Mouse (Mus musculus) natural killer cell, adult 2 months (primary cell): ENCODE data around the gene Fgd5.
"Not testable (repeated sequence)": the region's sequence is repeated elsewhere in the genome, so short reads cannot be mapped to it uniquely, and the experiment has no call there.

ENCODE experiments used
- DNase-seq, 2 experiments: peaks; one replicate each; pipeline ENCODE4 v3.0.0; 2022; ENCODE audit warnings: low spot score in 2 of 2

The Fgd5 gene

DNA sequence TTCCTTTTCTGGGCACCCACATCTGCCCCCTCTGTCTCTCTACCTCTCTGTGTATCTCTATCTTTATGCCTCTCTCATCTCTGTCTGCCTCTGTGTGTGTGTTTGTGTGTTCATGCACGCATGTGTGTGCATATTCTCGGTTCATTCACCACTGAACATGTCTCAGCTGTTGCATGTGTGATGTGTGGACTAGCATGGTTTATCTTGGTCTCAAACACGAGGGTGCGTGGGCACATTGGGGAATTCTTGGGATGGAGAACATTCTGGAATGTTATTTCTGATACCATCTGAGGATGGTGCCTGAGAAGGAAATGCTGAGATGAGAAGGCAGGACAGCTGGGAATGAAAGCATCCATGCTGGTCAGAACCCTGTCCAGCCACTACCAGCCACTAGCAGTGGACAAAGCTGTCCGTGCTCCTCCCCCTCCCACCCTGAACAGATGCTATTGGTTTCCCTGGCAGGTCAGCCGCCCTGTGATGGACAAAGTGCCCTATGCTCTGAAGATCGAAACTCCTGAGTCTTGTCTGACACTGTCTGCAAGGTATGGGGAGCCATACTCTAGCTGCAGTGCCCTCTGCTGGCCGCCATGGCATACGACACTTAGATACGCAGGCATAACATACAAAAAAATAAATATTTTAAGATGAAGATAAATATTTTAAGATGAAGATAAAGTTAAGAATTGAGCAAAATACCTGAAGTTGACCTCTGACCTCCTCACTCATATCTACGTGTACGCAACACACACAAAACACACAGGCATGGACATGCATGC lies 87.2 kb downstream of the Fgd5 start:
- DNase-seq, result peak in 1 of 2 experiments; percentile 15

DNA sequence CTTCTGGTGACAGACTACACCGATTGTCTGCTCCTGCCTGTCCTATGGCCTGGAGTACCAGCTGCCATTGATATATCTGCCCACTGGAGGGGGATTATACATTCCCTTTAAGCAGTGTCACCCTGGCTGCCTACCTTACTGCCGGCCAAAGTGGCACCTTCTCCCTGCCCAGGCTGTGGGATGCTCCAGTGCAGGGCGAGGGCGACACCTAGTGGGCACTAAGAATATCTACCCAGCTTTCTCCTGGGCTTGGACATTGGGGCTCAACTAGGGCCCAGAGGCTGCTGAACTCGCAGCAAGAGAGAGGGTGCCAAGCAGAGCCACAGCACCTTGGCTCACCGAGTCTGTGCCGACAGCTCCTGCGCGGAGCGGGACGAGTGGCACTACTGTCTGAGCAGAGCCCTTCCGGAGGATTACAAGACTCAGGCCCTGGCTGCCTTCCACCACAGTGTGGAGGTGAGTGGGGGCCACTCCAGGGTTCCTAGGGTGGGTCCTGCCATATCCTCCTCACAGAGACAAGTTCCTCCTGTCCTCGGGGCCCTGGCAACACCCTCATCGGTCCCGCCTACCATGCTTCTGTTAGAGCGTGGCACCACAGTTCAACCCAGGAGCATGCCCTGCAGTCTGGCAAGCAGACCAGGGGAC lies 88.6 kb downstream of the Fgd5 start:
- DNase-seq, result peak; percentile 51 to 62

DNA sequence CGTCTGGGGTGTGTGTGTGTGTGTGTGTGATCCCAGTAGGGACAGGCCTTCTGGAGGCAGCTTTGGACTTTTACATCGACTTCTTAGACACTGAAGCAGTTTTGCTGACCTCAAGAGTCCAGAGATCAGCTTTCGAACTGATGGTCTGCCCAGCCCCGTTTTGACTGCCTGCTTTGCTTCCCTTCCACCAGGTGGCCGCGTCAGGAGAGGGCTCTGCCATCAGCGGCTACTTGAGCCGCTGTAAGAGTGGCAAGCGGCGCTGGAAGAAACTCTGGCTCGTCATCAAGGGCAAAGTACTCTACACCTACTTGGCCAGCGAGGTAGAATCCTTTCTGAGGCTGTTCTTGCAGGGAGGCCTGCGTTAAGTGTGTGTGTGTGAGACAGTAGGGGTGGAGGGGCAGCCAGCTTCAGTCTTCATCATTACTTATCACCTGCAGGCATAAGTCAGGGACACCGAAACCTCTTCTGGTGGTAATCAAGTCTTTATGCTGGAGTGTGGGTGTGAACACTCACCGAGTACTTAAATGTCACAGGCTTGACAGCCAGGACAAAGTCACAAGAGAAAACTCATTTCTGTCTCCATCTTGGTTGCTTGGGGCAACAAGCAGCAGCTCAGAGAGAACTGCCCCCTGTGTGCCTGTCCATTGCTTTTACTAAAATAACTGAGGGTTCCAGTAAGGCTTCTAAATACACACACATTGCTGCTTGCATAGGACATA lies 92.6 kb downstream of the Fgd5 start:
- no peak for DNase-seq

DNA sequence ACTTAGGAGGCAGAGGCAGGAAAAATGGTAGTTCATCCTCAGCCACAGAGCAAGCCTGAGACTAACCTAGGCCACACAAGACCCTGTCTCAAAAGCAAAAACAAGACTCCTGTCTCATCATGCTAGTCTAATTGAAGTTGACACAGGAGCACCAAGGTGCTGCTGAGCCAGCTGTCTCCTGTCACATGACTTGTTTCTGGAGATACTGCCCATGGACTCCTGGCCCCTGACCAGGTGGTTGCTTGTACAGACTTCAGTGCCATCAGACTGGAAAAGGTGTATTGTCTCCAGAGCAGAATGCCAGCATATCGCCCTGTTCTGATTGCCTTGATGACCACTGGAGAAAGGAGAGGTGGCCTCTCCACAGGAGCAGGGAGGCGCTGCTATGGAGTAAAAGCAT lies 102.1 kb downstream of the Fgd5 start:
- no peak for DNase-seq

DNA sequence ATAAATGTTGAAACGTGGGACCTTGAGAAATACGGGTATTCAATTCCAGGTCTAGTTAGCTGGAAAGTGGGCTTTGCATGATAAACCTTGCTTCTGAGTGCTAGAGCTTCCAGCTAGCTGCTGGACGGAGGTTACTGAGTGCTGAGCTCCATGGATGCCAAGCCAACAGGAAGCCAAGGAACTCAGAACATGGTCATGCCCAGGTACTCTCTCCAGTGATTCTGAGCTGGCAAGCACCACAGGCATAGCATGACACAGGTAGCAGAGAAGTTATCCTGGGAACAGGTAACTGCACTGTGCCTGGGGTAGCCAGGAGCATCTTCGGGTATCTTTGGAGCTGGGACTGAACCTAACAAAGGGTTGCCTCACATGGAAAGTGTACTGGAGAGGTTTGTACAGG lies 104.1 kb downstream of the Fgd5 start:
- DNase-seq, result no peak

DNA sequence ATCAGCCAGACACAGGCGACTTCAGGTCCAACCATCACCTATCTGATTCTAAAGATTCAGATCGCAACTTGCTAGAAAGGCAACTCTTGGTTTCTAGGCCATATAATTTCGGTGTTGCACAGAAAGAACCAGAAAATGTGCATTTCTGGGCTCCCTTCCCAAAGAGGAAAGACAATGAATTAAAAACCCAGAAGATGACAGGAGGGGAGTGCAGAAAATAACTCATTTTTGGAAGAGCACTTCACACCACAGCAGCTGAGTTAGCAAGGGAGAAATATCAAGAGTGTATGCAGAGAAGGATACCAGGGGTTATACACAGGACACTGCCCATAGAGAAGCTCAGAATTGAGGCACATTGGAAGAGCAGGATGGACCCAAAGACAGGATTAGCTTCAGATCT lies 106.3 kb downstream of the Fgd5 start:
- DNase-seq, result no peak

DNA sequence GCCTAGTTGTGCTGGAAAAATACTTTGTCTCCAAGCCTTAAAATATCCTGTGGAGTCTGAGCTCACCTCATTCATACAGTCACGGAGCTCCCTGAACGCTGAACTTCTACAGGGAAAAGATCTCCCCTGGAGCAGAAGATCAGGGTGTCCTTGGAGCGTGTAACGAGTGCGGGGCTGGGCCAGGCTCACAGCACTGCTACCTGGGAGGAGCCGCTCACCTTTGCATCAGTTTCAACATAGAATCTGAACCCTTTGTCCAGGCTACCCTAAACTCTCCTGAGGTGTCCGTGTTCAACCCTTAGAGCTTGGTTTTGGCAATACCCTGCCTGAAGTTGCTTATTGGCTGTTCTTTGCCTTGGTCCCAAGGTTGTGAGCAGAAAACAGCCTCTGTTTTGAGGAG lies 110.5 kb downstream of the Fgd5 start:
- DNase-seq, result not testable (repeated sequence)

DNA sequence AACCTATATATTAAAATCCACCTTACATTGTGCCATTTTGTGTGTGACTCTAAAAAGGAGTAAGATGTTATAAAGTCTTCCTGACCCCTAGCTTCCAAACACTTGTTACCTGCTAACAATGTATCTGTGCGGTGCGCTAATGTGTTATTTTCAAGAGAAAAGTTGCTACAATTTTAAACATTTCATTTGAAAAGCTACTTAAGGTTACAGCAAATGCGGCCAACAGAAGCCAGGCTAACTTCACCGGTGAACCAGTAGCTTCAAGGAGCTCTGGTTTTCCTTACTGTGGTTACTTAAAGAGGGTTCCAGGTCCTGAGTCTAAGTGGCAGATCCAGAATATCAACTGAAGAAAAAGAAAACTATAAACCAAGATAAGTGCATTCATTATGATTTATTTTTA lies 111.3 kb downstream of the Fgd5 start:
- DNase-seq, result no peak

DNA sequence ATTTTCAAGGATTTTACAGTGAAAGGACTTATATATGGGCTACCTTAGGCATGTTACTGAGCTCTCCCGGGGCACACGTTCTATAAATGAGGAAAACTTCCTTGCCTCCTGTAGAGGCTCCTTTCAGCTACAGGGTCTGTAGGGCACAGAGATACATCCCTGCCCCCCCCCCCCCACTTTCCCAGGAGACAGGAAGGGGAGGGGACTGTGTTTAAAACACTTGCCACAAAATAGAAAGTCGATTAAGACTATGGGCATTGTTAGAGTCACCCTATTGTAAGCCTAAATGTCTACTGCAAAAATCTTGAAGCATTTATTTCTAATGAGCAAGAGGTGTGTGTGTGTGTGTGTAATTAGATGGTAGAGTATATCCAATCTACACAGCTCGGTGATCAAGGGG lies 111.8 kb downstream of the Fgd5 start:
- DNase-seq, result no peak

DNA sequence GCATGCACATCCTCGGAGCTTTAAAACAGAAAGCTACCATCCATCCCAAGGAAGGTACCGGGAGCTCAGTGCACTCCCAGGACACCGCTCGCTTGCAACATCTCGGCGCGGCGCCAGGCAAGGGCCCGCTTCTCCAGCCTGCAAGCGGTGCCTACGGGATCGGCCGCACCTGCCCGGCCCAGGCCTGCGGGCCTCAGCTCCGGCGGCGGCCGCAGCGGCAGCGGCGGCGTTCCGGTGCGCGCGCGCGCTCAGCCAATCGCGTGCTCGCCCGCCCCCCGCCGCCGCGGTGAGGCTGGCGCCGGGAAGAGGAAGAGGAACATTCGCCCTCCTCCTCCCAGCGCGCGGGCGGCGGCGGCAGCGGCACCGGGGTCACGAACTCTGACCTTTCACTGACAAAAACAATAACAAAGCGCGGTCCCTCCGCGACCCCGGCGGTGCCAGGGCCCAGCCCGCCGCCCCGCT lies 112.5 kb downstream of the Fgd5 start, which contains the start of gene Nr2c2:
Nr2c2 (plus strand) TSS at position 261 of the 462 bp plus-strand sequence.
- DNase-seq, result peak; percentile 58 to 76

DNA sequence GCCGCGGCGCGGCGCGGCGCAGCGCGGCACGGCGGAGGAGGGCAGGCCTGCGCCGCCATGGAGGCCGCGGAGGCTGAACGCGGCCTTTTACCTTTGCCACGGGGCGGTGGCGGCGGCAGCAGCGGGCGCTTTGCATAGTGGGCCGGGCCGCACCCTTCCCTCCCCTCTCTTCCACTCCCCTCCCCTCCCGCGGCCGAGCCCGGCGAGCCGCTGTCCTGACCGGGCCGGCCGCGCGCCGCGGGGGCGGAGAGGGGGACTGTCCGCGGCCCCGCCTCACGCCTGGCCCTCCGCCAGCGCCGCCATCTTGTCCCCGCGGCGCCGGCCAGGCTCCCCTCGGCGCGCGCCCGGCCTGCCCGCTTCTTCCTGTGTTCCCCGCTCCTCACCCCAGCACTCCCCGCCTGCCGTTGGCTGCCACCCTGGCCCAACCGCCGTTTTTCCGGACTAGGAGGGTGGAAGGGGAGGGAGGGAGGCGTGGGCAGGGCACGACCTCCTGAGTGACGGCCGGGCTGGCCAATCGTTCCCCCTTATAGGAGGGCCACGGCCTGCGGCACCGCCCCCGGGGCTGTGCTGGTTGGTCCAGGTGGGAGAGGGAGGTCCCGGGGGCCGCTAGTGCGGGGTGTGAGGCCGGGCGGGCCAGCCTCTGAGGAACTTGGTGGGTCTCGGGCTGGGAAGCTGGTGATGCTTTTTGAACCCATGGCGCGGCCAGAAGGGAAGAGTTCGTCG lies 113.2 kb downstream of the Fgd5 start:
- DNase-seq, result peak; percentile 99

DNA sequence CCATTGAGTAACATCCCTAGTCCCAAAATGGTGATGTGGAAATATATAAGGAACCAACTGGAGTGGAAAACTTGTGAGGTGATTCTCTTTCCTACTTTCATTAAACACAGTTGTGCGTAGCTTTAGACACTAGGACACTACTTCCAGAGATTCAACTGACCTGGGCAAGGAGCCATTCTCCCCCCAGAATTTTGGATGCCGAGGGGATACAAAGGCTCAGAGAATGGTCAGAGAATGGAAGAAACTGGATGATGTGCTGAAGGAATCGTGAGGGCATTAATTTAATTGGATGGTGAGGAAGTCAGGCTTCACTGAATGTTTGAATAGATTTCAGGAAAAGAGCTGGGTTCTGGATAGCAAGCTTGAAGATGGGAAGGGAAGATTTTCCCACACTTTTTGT lies 114.1 kb downstream of the Fgd5 start:
- no peak for DNase-seq

DNA sequence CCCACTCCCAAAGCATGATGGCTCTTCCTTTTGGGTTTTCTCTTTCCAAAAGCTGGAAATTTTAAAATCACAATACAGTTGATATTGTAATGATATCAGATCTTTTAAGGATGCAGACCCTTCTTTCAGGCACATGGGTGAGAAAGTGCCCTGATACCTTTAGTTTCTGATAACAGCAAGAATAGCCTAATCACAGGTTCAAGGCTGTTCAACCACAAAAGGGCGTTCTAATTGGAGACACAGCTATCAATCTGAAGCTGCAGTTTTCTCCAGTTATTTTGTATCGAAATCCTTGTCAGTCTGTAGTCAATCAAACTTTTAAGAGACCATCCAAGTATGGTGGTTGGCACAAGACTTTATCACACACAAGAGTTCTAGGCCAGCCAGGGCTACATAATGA lies 115.2 kb downstream of the Fgd5 start:
- no peak for DNase-seq

DNA sequence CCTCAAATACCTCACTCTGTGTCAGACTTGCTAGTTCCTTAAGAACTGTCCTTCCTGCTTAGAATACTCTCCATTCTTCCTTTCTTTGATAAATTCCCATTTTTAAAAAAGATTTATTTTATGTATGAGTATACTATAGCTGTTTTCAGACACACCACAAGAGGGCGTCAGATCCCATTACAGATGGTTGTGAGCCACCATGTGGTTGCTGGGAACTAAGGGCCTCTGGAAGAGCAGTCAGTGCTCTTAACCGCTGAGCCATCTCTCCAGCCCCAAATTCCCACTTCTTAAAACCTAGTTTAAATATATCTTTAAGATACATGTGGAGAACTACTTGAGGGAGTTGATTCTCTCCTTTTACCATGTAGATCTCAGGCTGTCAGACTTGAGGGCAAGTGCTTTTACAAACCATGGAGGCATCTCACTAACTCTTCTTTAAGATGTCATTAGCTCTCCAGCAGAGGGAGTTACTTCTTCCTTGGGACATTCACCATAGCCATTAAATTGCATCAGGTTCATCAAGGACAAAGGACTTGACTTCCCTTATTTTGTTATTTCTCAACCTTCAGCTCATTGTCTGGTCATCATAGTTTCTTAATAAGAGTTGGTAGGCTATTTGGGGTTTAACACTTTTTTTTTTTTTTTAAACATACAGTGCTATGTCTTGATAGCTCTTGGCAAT lies 122.1 kb downstream of the Fgd5 start:
- no peak for DNase-seq

DNA sequence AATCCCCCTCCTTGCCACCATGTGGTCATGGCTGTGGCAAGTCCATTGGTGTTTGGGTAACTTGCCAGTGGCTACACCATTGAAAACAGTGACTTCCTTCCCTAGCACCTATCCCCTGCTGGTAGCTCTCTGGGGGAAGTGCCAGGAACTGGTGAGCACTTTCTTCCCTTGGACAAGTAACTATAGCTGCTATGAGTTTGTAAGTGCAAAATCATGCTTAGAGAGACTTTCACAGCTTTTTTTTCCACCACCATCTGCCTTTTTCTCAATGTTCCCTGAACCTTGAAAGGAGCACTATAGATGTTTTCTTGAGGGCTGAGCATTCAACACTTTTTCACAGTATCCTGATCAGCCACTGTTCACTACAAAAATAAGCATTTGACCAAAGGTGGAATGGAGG lies 145.9 kb downstream of the Fgd5 start:
- no peak for DNase-seq
